Mouse (Mus musculus) kidney, adult 2 months (tissue): Measurements from ENCODE around the gene Nsun3.

ENCODE experiments used
- CTCF ChIP-seq: fragments of 200-500 bp; conservative IDR thresholded peaks from 2 replicates; pipeline ENCODE4 v1.5.1; 2011; ENCODE audit warnings: low read depth, mild to moderate bottlenecking, control low read depth, low read length, moderate library complexity, mixed read lengths; ENCODE audit not compliant: insufficient read depth, insufficient read length
- POLR2A ChIP-seq: fragments of 200-500 bp; IDR thresholded peaks from one replicate; pipeline ENCODE4 v1.6.1; 2011; ENCODE audit warnings: low read depth, low read length, control low read depth

DNA sequence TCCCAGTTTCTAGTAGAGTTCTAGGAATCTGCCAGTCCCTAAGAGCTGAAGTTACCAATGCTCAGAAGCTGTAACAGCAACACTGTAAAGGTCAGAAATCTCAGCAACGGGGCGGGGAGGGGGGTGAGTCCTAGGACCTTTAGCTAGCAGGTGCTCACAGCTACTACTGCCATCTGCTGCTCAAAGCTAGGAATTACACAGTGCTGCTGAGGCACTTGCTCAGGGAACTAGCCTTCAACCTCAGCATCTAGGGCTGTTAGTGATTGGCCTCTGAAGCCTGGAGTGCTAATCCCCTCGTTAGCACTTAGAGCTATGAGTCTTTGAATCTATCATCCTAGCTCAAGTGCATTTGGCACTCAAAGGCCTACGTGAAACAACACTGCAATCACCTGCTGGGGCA, 45.9 kb upstream of the Nsun3 start:
- TF ChIP-seq CTCF (peak; percentile 85), POLR2A (no peak)
